22 mouse cellular contexts compared by ENCODE assay signal in the genomic region with DNA sequence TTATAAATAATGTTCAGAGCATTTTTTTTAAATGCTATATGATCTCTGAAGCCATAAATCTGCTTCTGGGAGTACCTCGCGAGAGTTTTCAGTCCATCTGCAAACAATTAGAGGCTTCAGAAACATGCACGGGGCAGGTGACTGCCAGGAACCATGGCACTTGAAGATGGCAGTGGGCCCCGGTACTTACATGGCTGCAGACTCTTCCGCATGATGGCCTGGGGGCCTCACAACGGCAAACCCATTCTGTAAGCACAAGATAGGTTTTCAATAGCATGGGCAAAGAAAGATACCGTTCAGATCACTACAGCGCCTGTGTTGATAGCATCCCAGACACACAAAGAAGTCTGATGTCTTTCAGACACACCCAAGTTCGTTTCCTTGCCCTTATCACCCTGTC.
DNase-seq lines count a peak whose midpoint lies in the region; ATAC-seq lines count a peak whose summit lies in the region.
"Had no signal": no experiment of that assay in that cellular context is flagged by ENCODE, and none has a peak within 500 bp of the region (broad histone marks: within the 10 kb centered on the region; RNA-seq: fewer than 3 reads in every experiment).

No protein-coding gene starts in this region.

- H3K27ac ChIP-seq in forebrain, embryonic 10.5 days: 0 out of 2 replicates have a peak overlapping the region, but pooled peaks have one; percentile 11
- no peak overlapping the region for H3K27ac ChIP-seq in forebrain, embryonic 13.5 days
- peak overlapping the region; percentile 69 for H3K27ac ChIP-seq in embryonic facial prominence, embryonic 12.5 days
- H3K27ac ChIP-seq in limb, embryonic 12.5 days: peak overlapping the region; percentile 85
- H3K27ac ChIP-seq in neural tube, embryonic 12.5 days: no peak overlapping the region
- H3K27ac ChIP-seq: forebrain, embryonic 12.5 days; heart, embryonic 13.5 days; hindbrain, postnatal 0 days; liver, embryonic 15.5 days had no signal

- peaks cover 13% of the 10 kb centered on the region for H3K4me1 ChIP-seq in forebrain, embryonic 10.5 days
- H3K4me1 ChIP-seq in forebrain, embryonic 13.5 days: peaks cover 8% of the 10 kb centered on the region
- H3K4me1 ChIP-seq in embryonic facial prominence, embryonic 12.5 days: peaks cover 15% of the 10 kb centered on the region; the same call in 1 of the 2 replicates
- peaks cover 33% of the 10 kb centered on the region for H3K4me1 ChIP-seq in limb, embryonic 12.5 days (replicated peaks)
- H3K4me1 ChIP-seq in neural tube, embryonic 12.5 days: peaks cover 18% of the 10 kb centered on the region
- H3K4me1 ChIP-seq: forebrain, embryonic 12.5 days; liver, embryonic 15.5 days had no signal

- H3K4me2 ChIP-seq in forebrain, embryonic 13.5 days: no peak overlapping the region
- H3K4me2 ChIP-seq in embryonic facial prominence, embryonic 12.5 days (replicated peaks): no peak overlapping the region
- peak overlapping the region; percentile 43 for H3K4me2 ChIP-seq in limb, embryonic 12.5 days
- no peak overlapping the region for H3K4me2 ChIP-seq in neural tube, embryonic 12.5 days (replicated peaks)
- H3K4me2 ChIP-seq: embryonic facial prominence, embryonic 15.5 days; forebrain, embryonic 12.5 days; heart, embryonic 13.5 days; liver, embryonic 15.5 days; midbrain, embryonic 11.5 days had no signal

- no peaks in the 10 kb centered on the region for H3K9me3 ChIP-seq in forebrain, embryonic 10.5 days
- H3K9me3 ChIP-seq in forebrain, embryonic 13.5 days (replicated peaks): no peaks in the 10 kb centered on the region
- no peaks in the 10 kb centered on the region for H3K9me3 ChIP-seq in embryonic facial prominence, embryonic 12.5 days
- H3K9me3 ChIP-seq in limb, embryonic 12.5 days: no peaks in the 10 kb centered on the region
- H3K9me3 ChIP-seq in neural tube, embryonic 12.5 days: no peaks in the 10 kb centered on the region
- H3K9me3 ChIP-seq: embryonic facial prominence, embryonic 15.5 days; forebrain, embryonic 12.5 days; heart, embryonic 13.5 days; liver, embryonic 15.5 days had no signal

- H3K36me3 ChIP-seq in forebrain, embryonic 10.5 days (replicated peaks): no peaks in the 10 kb centered on the region
- no peaks in the 10 kb centered on the region for H3K36me3 ChIP-seq in forebrain, embryonic 13.5 days (ENCODE audit: poor library complexity, severe bottlenecking)
- no peaks in the 10 kb centered on the region for H3K36me3 ChIP-seq in embryonic facial prominence, embryonic 12.5 days
- no peaks in the 10 kb centered on the region for H3K36me3 ChIP-seq in limb, embryonic 12.5 days
- no peaks in the 10 kb centered on the region for H3K36me3 ChIP-seq in neural tube, embryonic 12.5 days
- H3K36me3 ChIP-seq: embryonic facial prominence, embryonic 15.5 days; forebrain, embryonic 12.5 days; heart, embryonic 13.5 days; liver, embryonic 15.5 days had no signal

- ATAC-seq in forebrain, embryonic 13.5 days: no peak
- no peak for ATAC-seq in embryonic facial prominence, embryonic 12.5 days (ENCODE audit: insufficient number of reproducible peaks, insufficient read depth, low FRiP score, low TSS enrichment)
- 0 out of 2 replicates have a peak, but pooled peaks have one; percentile 50 for ATAC-seq in limb, embryonic 12.5 days (ENCODE audit: insufficient number of reproducible peaks, insufficient read depth, low FRiP score, low TSS enrichment, low read depth)
- 0 out of 2 replicates have a peak, but pooled peaks have one; percentile 21 for ATAC-seq in neural tube, embryonic 12.5 days (ENCODE audit: low FRiP score, low read depth)
- ATAC-seq: hindbrain, postnatal 0 days; lung, postnatal 0 days had no signal

- no peak overlapping the region for H3K4me3 ChIP-seq in forebrain, embryonic 10.5 days
- H3K4me3 ChIP-seq in forebrain, embryonic 13.5 days: no peak overlapping the region
- no peak overlapping the region for H3K4me3 ChIP-seq in embryonic facial prominence, embryonic 12.5 days
- no peak overlapping the region for H3K4me3 ChIP-seq in limb, embryonic 12.5 days (replicated peaks)
- H3K4me3 ChIP-seq in neural tube, embryonic 12.5 days: no peak overlapping the region
- H3K4me3 ChIP-seq: embryonic facial prominence, embryonic 15.5 days; forebrain, embryonic 12.5 days; heart, embryonic 13.5 days; liver, embryonic 15.5 days had no signal

- 70% methylated on average over 9 of the region's 9 CpGs for WGBS in forebrain, embryonic 10.5 days
- WGBS in forebrain, embryonic 13.5 days: 82% methylated on average over 9 of the region's 9 CpGs
- 32% methylated on average over 9 of the region's 9 CpGs for WGBS in embryonic facial prominence, embryonic 12.5 days
- 22% methylated on average over 9 of the region's 9 CpGs for WGBS in limb, embryonic 12.5 days
- WGBS in neural tube, embryonic 12.5 days: 43% methylated on average over 9 of the region's 9 CpGs

- no peak for DNase-seq in forebrain, embryonic 10.5 days (ENCODE audit: extremely low spot score, low spot score)
- no peak for DNase-seq in right cerebral cortex, postnatal 4 days
- no peak for DNase-seq in adrenal gland, adult 2 months
- no peak for DNase-seq in gastrocnemius, postnatal 10 days
- DNase-seq: cerebellum, adult 9-10 months; heart, postnatal 36 days; kidney, adult 18-20 months; kidney, postnatal 25 days; spleen, adult 18-20 months; thymus, adult 2 months had no signal

- H3K9ac ChIP-seq in forebrain, embryonic 13.5 days: no peak overlapping the region
- no peak overlapping the region for H3K9ac ChIP-seq in embryonic facial prominence, embryonic 12.5 days
- no peak overlapping the region for H3K9ac ChIP-seq in limb, embryonic 12.5 days (replicated peaks)
- no peak overlapping the region for H3K9ac ChIP-seq in neural tube, embryonic 12.5 days
- H3K9ac ChIP-seq: embryonic facial prominence, embryonic 15.5 days; forebrain, embryonic 12.5 days; heart, embryonic 13.5 days; liver, embryonic 15.5 days had no signal

- no peaks in the 10 kb centered on the region for H3K27me3 ChIP-seq in forebrain, embryonic 10.5 days (ENCODE audit: poor library complexity, severe bottlenecking)
- no peaks in the 10 kb centered on the region for H3K27me3 ChIP-seq in forebrain, embryonic 13.5 days
- H3K27me3 ChIP-seq in embryonic facial prominence, embryonic 12.5 days: no peaks in the 10 kb centered on the region
- peaks cover 10% of the 10 kb centered on the region; the same call in 1 of the 2 replicates for H3K27me3 ChIP-seq in limb, embryonic 12.5 days
- H3K27me3 ChIP-seq in neural tube, embryonic 12.5 days (replicated peaks): no peaks in the 10 kb centered on the region
- H3K27me3 ChIP-seq: CH12.LX; embryonic facial prominence, embryonic 15.5 days; forebrain, embryonic 12.5 days; heart, embryonic 13.5 days; liver, embryonic 15.5 days had no signal

Comparison
In these comparisons a context has a peak if more than half of its experiments do, and no peak if none do; other contexts are left out.
1. H3K27ac ChIP-seq: peak in forebrain, embryonic 10.5 days (single experiment), embryonic facial prominence, embryonic 12.5 days (single experiment) and limb, embryonic 12.5 days (single experiment); none in forebrain, embryonic 13.5 days (single experiment) and neural tube, embryonic 12.5 days (single experiment).
2. ATAC-seq: peak in limb, embryonic 12.5 days (single experiment) and neural tube, embryonic 12.5 days (single experiment); none in forebrain, embryonic 13.5 days (single experiment) and embryonic facial prominence, embryonic 12.5 days (single experiment).